Mouse (Mus musculus): ENCODE data around the gene Ppfibp1. TPM values are rescaled to one million over a fixed set of nuclear protein-coding genes. Genes with fewer than 3 reads are reported as not detected.

Gene Ppfibp1
- polyA plus RNA-seq, 1 experiment from 2014 or later = 84.8 TPM

GRCm38 (mm10) chr6:147042291-147043290 is 154.3 kb downstream of the Ppfibp1 start, which contains the start of gene Mrps35:
Gene Mrps35 (plus strand): TSS chr6:147042764.
- Histone ChIP-seq H3K36me3 (peaks cover 17% of the 10 kb centered on the region), H3K27me3 (replicated peaks) (0 out of 2 replicates have a peak, but pooled peaks cover 2% of the 10 kb centered on the region), H3K4me1 (replicated peaks) (peaks cover 18% of the 10 kb centered on the region), H3K4me2 (peak within 1 kb of the TSS; percentile 76), H3K4me3 (peak within 1 kb of the TSS; percentile 91), H3K27ac (ENCODE audit: poor library complexity, severe bottlenecking) (peak within 1 kb of the TSS; percentile 87), H3K9me3 (replicated peaks) (no peaks in the 10 kb centered on the region; the same call in 1 of the 2 replicates), H3K9ac (peak within 1 kb of the TSS; percentile 95)
- peak; percentile 97 for ATAC-seq (ENCODE audit: insufficient number of reproducible peaks, low FRiP score)
- WGBS = 3% methylated on average over 66 of the region's 66 CpGs

- peaks cover 26% of the 10 kb centered on the region for H3K36me3 ChIP-seq
- ATAC-seq (ENCODE audit: insufficient number of reproducible peaks, low FRiP score) = no peak
- no peak overlapping the region for H3K27ac ChIP-seq (ENCODE audit: poor library complexity, severe bottlenecking)
- H3K9ac ChIP-seq = peak overlapping the region; percentile 95
- peak overlapping the region; percentile 76 for H3K4me2 ChIP-seq
- WGBS = 49% methylated on average over 7 of the region's 7 CpGs
- 0 out of 2 replicates have a peak, but pooled peaks cover 2% of the 10 kb centered on the region for H3K27me3 ChIP-seq (replicated peaks)
- H3K4me3 ChIP-seq = peak overlapping the region; percentile 91
- peaks cover 18% of the 10 kb centered on the region for H3K4me1 ChIP-seq (replicated peaks)
- no peaks in the 10 kb centered on the region; the same call in 1 of the 2 replicates for H3K9me3 ChIP-seq (replicated peaks)
Observed at GRCm38 (mm10) chr6:147043633-147044032, 155.3 kb downstream of the Ppfibp1 start.

- H3K4me3 ChIP-seq = no peak overlapping the region
- no peak overlapping the region for H3K4me2 ChIP-seq
- no peak for ATAC-seq (ENCODE audit: insufficient number of reproducible peaks, low FRiP score)
- no peak overlapping the region for H3K9ac ChIP-seq
- H3K9me3 ChIP-seq (replicated peaks) = no peaks in the 10 kb centered on the region
- 93% methylated on average over 13 of the region's 13 CpGs for WGBS
- no peak overlapping the region for H3K27ac ChIP-seq (ENCODE audit: poor library complexity, severe bottlenecking)
- peaks cover 5% of the 10 kb centered on the region for H3K4me1 ChIP-seq (replicated peaks)
- H3K36me3 ChIP-seq = peaks cover 73% of the 10 kb centered on the region
- H3K27me3 ChIP-seq (replicated peaks) = no peaks in the 10 kb centered on the region
Observed at GRCm38 (mm10) chr6:147049239-147049805, 161.0 kb downstream of the Ppfibp1 start.

GRCm38 (mm10) chr6:147051666-147052065 is 163.4 kb downstream of the Ppfibp1 start:
- Histone ChIP-seq H3K9ac (no peak overlapping the region), H3K4me3 (no peak overlapping the region), H3K4me1 (replicated peaks) (peaks cover 15% of the 10 kb centered on the region), H3K4me2 (no peak overlapping the region), H3K9me3 (replicated peaks) (no peaks in the 10 kb centered on the region), H3K27me3 (replicated peaks) (no peaks in the 10 kb centered on the region), H3K36me3 (peaks cover 86% of the 10 kb centered on the region), H3K27ac (ENCODE audit: poor library complexity, severe bottlenecking) (no peak overlapping the region)
- 89% methylated on average over 8 of the region's 8 CpGs for WGBS
- ATAC-seq (ENCODE audit: insufficient number of reproducible peaks, low FRiP score) = no peak

GRCm38 (mm10) chr6:147052440-147052839 is 164.2 kb downstream of the Ppfibp1 start:
- Histone ChIP-seq H3K4me3 (no peak overlapping the region), H3K27ac (ENCODE audit: poor library complexity, severe bottlenecking) (no peak overlapping the region), H3K4me2 (no peak overlapping the region), H3K4me1 (replicated peaks) (peaks cover 15% of the 10 kb centered on the region), H3K36me3 (peaks cover 86% of the 10 kb centered on the region), H3K27me3 (replicated peaks) (no peaks in the 10 kb centered on the region), H3K9ac (no peak overlapping the region), H3K9me3 (replicated peaks) (no peaks in the 10 kb centered on the region)
- WGBS = 89% methylated on average over 9 of the region's 9 CpGs
- ATAC-seq (ENCODE audit: insufficient number of reproducible peaks, low FRiP score) = no peak

- no peaks in the 10 kb centered on the region for H3K9me3 ChIP-seq (replicated peaks)
- H3K27ac ChIP-seq (ENCODE audit: poor library complexity, severe bottlenecking) = no peak overlapping the region
- H3K4me2 ChIP-seq = no peak overlapping the region
- WGBS = 91% methylated on average over 19 of the region's 19 CpGs
- H3K27me3 ChIP-seq (replicated peaks) = no peaks in the 10 kb centered on the region
- H3K36me3 ChIP-seq = peaks cover 73% of the 10 kb centered on the region
- ATAC-seq (ENCODE audit: insufficient number of reproducible peaks, low FRiP score) = no peak
- no peak overlapping the region for H3K4me3 ChIP-seq
- H3K9ac ChIP-seq = no peak overlapping the region
- peaks cover 15% of the 10 kb centered on the region for H3K4me1 ChIP-seq (replicated peaks)
Observed at GRCm38 (mm10) chr6:147053785-147054646, 165.7 kb downstream of the Ppfibp1 start.

- Histone ChIP-seq H3K9ac (no peak overlapping the region), H3K27me3 (replicated peaks) (no peaks in the 10 kb centered on the region), H3K9me3 (replicated peaks) (no peaks in the 10 kb centered on the region), H3K27ac (ENCODE audit: poor library complexity, severe bottlenecking) (no peak overlapping the region), H3K4me3 (no peak overlapping the region), H3K36me3 (peaks cover 66% of the 10 kb centered on the region), H3K4me1 (replicated peaks) (peaks cover 15% of the 10 kb centered on the region), H3K4me2 (no peak overlapping the region)
- no peak; the same call in 1 of the 2 replicates for ATAC-seq (ENCODE audit: insufficient number of reproducible peaks, low FRiP score)
- WGBS = 70% methylated on average over 10 of the region's 10 CpGs
Observed at GRCm38 (mm10) chr6:147055374-147055977, 167.2 kb downstream of the Ppfibp1 start.

- 71% methylated on average over 7 of the region's 7 CpGs for WGBS
- H3K4me3 ChIP-seq = no peak overlapping the region
Observed at GRCm38 (mm10) chr6:147059326-147059725, 171.0 kb downstream of the Ppfibp1 start.

GRCm38 (mm10) chr6:147061630-147062029 is 173.3 kb downstream of the Ppfibp1 start:
- WGBS = 92% methylated on average over 9 of the region's 9 CpGs
- H3K9ac ChIP-seq = no peak overlapping the region
- no peaks in the 10 kb centered on the region for H3K9me3 ChIP-seq (replicated peaks)
- no peak overlapping the region for H3K4me3 ChIP-seq
- H3K4me1 ChIP-seq (replicated peaks) = no peaks in the 10 kb centered on the region
- no peak overlapping the region for H3K4me2 ChIP-seq
- no peak for ATAC-seq (ENCODE audit: insufficient number of reproducible peaks, low FRiP score)
- no peaks in the 10 kb centered on the region for H3K27me3 ChIP-seq (replicated peaks)
- peaks cover 58% of the 10 kb centered on the region for H3K36me3 ChIP-seq
- no peak overlapping the region for H3K27ac ChIP-seq (ENCODE audit: poor library complexity, severe bottlenecking)

More at GRCm38 (mm10) chr6:147059326-147059725, 171.0 kb downstream of the Ppfibp1 start:
- H3K4me1 ChIP-seq (replicated peaks) = peaks cover 15% of the 10 kb centered on the region
- ATAC-seq (ENCODE audit: insufficient number of reproducible peaks, low FRiP score) = no peak
- no peak overlapping the region for H3K4me2 ChIP-seq
- no peaks in the 10 kb centered on the region for H3K9me3 ChIP-seq (replicated peaks)
- H3K27me3 ChIP-seq (replicated peaks) = no peaks in the 10 kb centered on the region
- peaks cover 63% of the 10 kb centered on the region for H3K36me3 ChIP-seq
- H3K27ac ChIP-seq (ENCODE audit: poor library complexity, severe bottlenecking) = no peak overlapping the region
- no peak overlapping the region for H3K9ac ChIP-seq

- Histone ChIP-seq H3K4me3 (no peak overlapping the region), H3K4me1 (replicated peaks) (no peaks in the 10 kb centered on the region), H3K36me3 (peaks cover 58% of the 10 kb centered on the region), H3K9ac (no peak overlapping the region), H3K9me3 (replicated peaks) (no peaks in the 10 kb centered on the region), H3K27me3 (replicated peaks) (no peaks in the 10 kb centered on the region), H3K27ac (ENCODE audit: poor library complexity, severe bottlenecking) (no peak overlapping the region), H3K4me2 (no peak overlapping the region)
- 83% methylated on average over 7 of the region's 7 CpGs for WGBS
- no peak for ATAC-seq (ENCODE audit: insufficient number of reproducible peaks, low FRiP score)
Observed at GRCm38 (mm10) chr6:147062034-147062433, 173.7 kb downstream of the Ppfibp1 start.

Data from heart, embryonic 12.5 days (tissue).